Mouse (Mus musculus) testis, adult 2 months (tissue): ENCODE data around the gene Pld6.

Experiments
- CTCF ChIP-seq: fragments of 200-500 bp; IDR thresholded peaks from 2 replicates; pipeline ENCODE4 v1.5.1; 2012; ENCODE audit warnings: low read depth, mild to moderate bottlenecking, inconsistent platforms, low read length, moderate library complexity; ENCODE audit not compliant: control insufficient read depth, insufficient read depth, insufficient replicate concordance
- POLR2A ChIP-seq: fragments of 200-500 bp; IDR thresholded peaks from 2 replicates; pipeline ENCODE4 v1.6.1; 2012; ENCODE audit warnings: low read depth, mild to moderate bottlenecking, inconsistent platforms, low read length, moderate library complexity; ENCODE audit not compliant: control insufficient read depth

GRCm38 (mm10) chr11:59774522-59774921 lies 12.9 kb downstream of the Pld6 start:
- no peak for TF ChIP-seq CTCF
- no peak for TF ChIP-seq POLR2A
